Mouse (Mus musculus) ES-Bruce4 (cell line): ENCODE data around the gene Vmac. TPM values are rescaled to one million over a fixed set of nuclear protein-coding genes. Genes with fewer than 3 reads are reported as not detected.

Experiments
- H3K27ac ChIP-seq: 2 replicates; pipeline ENCODE4 v1.5.1; 2012; ENCODE audit warnings: low read length, inconsistent platforms; ENCODE audit not compliant: insufficient read depth
- H3K27me3 ChIP-seq: 2 replicates; pipeline ENCODE4 v1.6.1; 2012; ENCODE audit warnings: mild to moderate bottlenecking, low read length, inconsistent platforms; ENCODE audit not compliant: control insufficient read depth, poor library complexity, insufficient read depth, severe bottlenecking
- H3K36me3 ChIP-seq: 2 replicates; pipeline ENCODE4 v1.6.1; 2012; ENCODE audit warnings: inconsistent platforms, mild to moderate bottlenecking, low read length, moderate library complexity; ENCODE audit not compliant: control insufficient read depth, poor library complexity, insufficient read depth, severe bottlenecking
- H3K4me1 ChIP-seq: one replicate; pipeline ENCODE4 v1.8.1; 2011; ENCODE audit warnings: low read length; ENCODE audit not compliant: control insufficient read depth, insufficient read depth
- H3K4me3 ChIP-seq: 2 replicates; pipeline ENCODE4 v1.5.1; 2011; ENCODE audit warnings: low read depth, mild to moderate bottlenecking, low read length
- H3K9ac ChIP-seq: 2 replicates; pipeline ENCODE4 v1.6.1; 2012; ENCODE audit warnings: low read depth, mild to moderate bottlenecking, inconsistent platforms; ENCODE audit not compliant: poor library complexity, severe bottlenecking
- H3K9me3 ChIP-seq: replicated peaks from 2 replicates; pipeline ENCODE4 v1.6.1; 2012; ENCODE audit warnings: mild to moderate bottlenecking, low read length, inconsistent platforms; ENCODE audit not compliant: control insufficient read depth, poor library complexity, insufficient read depth, severe bottlenecking
- CTCF ChIP-seq: IDR thresholded peaks from one replicate; pipeline ENCODE4 v1.8.1; 2011; ENCODE audit warnings: low read depth, low read length
- EP300 ChIP-seq: IDR thresholded peaks from 2 replicates; pipeline ENCODE4 v1.6.1; 2011; ENCODE audit warnings: low read depth, low read length; ENCODE audit not compliant: insufficient read depth
- POLR2A ChIP-seq: IDR thresholded peaks from one replicate; pipeline ENCODE4 v1.8.1; 2011; ENCODE audit warnings: low read length; ENCODE audit not compliant: insufficient read depth
- polyA plus RNA-seq: library from polyadenylated mRNA; stranded (reverse); fragments of >200 nt; gene quantifications from 2 replicates; pipeline ENCODE4 v1.2.4, GENCODE M21; 2011; ENCODE audit warnings: low read depth; ENCODE audit not compliant: missing spikeins, insufficient read depth, insufficient read length

Gene Vmac
- polyA plus RNA-seq, 1 experiment = 23.2 TPM

- no peaks in the 10 kb centered on the region for H3K36me3 ChIP-seq
- H3K27ac ChIP-seq = no peak overlapping the region
- TF ChIP-seq EP300 = no peak
- TF ChIP-seq POLR2A = no peak
- TF ChIP-seq CTCF = no peak
- H3K4me3 ChIP-seq = no peak overlapping the region
- peaks cover 9% of the 10 kb centered on the region for H3K4me1 ChIP-seq
- H3K9me3 ChIP-seq = no peaks in the 10 kb centered on the region
- no peak overlapping the region for H3K9ac ChIP-seq
- H3K27me3 ChIP-seq = no peaks in the 10 kb centered on the region
These were observed 11.3 kb upstream of the Vmac start for GRCm38 (mm10) chr17:56729151-56729550.

- H3K4me1 ChIP-seq = peaks cover 9% of the 10 kb centered on the region
- no peaks in the 10 kb centered on the region for H3K9me3 ChIP-seq
- peak overlapping the region; percentile 10; the same call in 1 of the 2 replicates for H3K4me3 ChIP-seq
- H3K27ac ChIP-seq = peak overlapping the region; percentile 34
- peaks cover 1% of the 10 kb centered on the region; the same call in 1 of the 2 replicates for H3K36me3 ChIP-seq
- no peak for TF ChIP-seq POLR2A
- TF ChIP-seq CTCF = no peak
- TF ChIP-seq EP300 = no peak
- H3K9ac ChIP-seq = peak overlapping the region; percentile 30; the same call in 1 of the 2 replicates
- no peaks in the 10 kb centered on the region for H3K27me3 ChIP-seq
These were observed 10.3 kb upstream of the Vmac start for GRCm38 (mm10) chr17:56728117-56728516.

- Histone ChIP-seq H3K27ac (peak overlapping the region; percentile 46), H3K36me3 (peaks cover 2% of the 10 kb centered on the region; the same call in 1 of the 2 replicates), H3K4me3 (peak overlapping the region; percentile 20; the same call in 1 of the 2 replicates), H3K9ac (0 out of 2 replicates have a peak overlapping the region, but pooled peaks have one; percentile 30), H3K27me3 (no peaks in the 10 kb centered on the region), H3K9me3 (no peaks in the 10 kb centered on the region), H3K4me1 (peaks cover 9% of the 10 kb centered on the region)
- no peak for TF ChIP-seq CTCF
- TF ChIP-seq POLR2A = no peak
- TF ChIP-seq EP300 = no peak
These were observed 9.8 kb upstream of the Vmac start for GRCm38 (mm10) chr17:56727659-56728058.

GRCm38 (mm10) chr17:56727029-56727649, 9.3 kb upstream of the Vmac start:
- H3K9me3 ChIP-seq = no peaks in the 10 kb centered on the region
- TF ChIP-seq CTCF = no peak
- TF ChIP-seq POLR2A = no peak
- TF ChIP-seq EP300 = peak; percentile 66
- peaks cover 2% of the 10 kb centered on the region; the same call in 1 of the 2 replicates for H3K36me3 ChIP-seq
- H3K27me3 ChIP-seq = no peaks in the 10 kb centered on the region
- H3K4me1 ChIP-seq = peaks cover 9% of the 10 kb centered on the region
- H3K9ac ChIP-seq = no peak overlapping the region
- H3K27ac ChIP-seq = peak overlapping the region; percentile 46
- peak overlapping the region; percentile 20; the same call in 1 of the 2 replicates for H3K4me3 ChIP-seq

GRCm38 (mm10) chr17:56723419-56724161, 5.8 kb upstream of the Vmac start:
- Histone ChIP-seq H3K4me3 (no peak overlapping the region), H3K36me3 (peaks cover 2% of the 10 kb centered on the region; the same call in 1 of the 2 replicates), H3K4me1 (peaks cover 4% of the 10 kb centered on the region), H3K27me3 (no peaks in the 10 kb centered on the region), H3K9me3 (no peaks in the 10 kb centered on the region), H3K9ac (no peak overlapping the region), H3K27ac (no peak overlapping the region)
- TF ChIP-seq EP300 = no peak
- TF ChIP-seq POLR2A = no peak
- peak; percentile 41 for TF ChIP-seq CTCF
